Mouse (Mus musculus) hindbrain, embryonic 15.5 days (tissue): ENCODE data around the gene Smg5. TPM values are rescaled to one million over a fixed set of nuclear protein-coding genes. Genes with fewer than 3 reads are reported as not detected.

Experiments
- ATAC-seq: fragments of 200-750 bp; cut with Nextera tagmentation; 2 replicates; pipeline ENCODE4 v1.8.0; 2017; ENCODE audit warnings: low read depth, moderate number of reproducible peaks, moderate TSS enrichment; ENCODE audit not compliant: low FRiP score
- H3K27ac ChIP-seq: fragments of 300-500 bp; sonication (generic); replicated peaks from 2 replicates; pipeline ENCODE4 v1.5.1; 2015; ENCODE audit warnings: mild to moderate bottlenecking, inconsistent platforms
- H3K27me3 ChIP-seq: fragments of 300-500 bp; sonication (generic); 2 replicates; pipeline ENCODE4 v1.6.1; 2015; ENCODE audit warnings: control low read depth, inconsistent platforms
- H3K36me3 ChIP-seq: fragments of 300-500 bp; sonication (generic); 2 replicates; pipeline ENCODE4 v1.6.1; 2015; ENCODE audit warnings: control low read depth, inconsistent platforms
- H3K4me1 ChIP-seq: fragments of 300-500 bp; sonication (generic); replicated peaks from 2 replicates; pipeline ENCODE4 v1.6.1; 2015; ENCODE audit warnings: control low read depth, inconsistent platforms
- H3K4me2 ChIP-seq: fragments of 300-500 bp; sonication (generic); 2 replicates; pipeline ENCODE4 v1.6.1; 2015; ENCODE audit warnings: moderate library complexity, mild to moderate bottlenecking, inconsistent platforms
- H3K4me3 ChIP-seq: fragments of 300-500 bp; sonication (generic); 2 replicates; pipeline ENCODE4 v1.5.1; 2015; ENCODE audit warnings: mild to moderate bottlenecking, inconsistent platforms
- H3K9ac ChIP-seq: fragments of 300-500 bp; sonication (generic); 2 replicates; pipeline ENCODE4 v1.6.1; 2015; ENCODE audit warnings: inconsistent platforms
- H3K9me3 ChIP-seq: fragments of 300-500 bp; sonication (generic); 2 replicates; pipeline ENCODE4 v1.6.1; 2016; ENCODE audit warnings: control low read depth, inconsistent platforms
- WGBS: fragments of 180-500 bp; shearing (Covaris S2); methylation state at CpG from one replicate; pipeline ENCODE4 v1.1.7; 2015; 5-methylcytosine and 5-hydroxymethylcytosine counted together
- polyA plus RNA-seq: library from polyadenylated mRNA; unstranded; fragments of >200 nt; fragmentation: Nextera tagmentation; extraction: Ambion mirVana; gene quantifications from 2 replicates; pipeline ENCODE4 v1.2.1, GENCODE M21; 2015

The Smg5 gene
- polyA plus RNA-seq, 1 experiment from 2014 or later: 64.0 TPM

DNA sequence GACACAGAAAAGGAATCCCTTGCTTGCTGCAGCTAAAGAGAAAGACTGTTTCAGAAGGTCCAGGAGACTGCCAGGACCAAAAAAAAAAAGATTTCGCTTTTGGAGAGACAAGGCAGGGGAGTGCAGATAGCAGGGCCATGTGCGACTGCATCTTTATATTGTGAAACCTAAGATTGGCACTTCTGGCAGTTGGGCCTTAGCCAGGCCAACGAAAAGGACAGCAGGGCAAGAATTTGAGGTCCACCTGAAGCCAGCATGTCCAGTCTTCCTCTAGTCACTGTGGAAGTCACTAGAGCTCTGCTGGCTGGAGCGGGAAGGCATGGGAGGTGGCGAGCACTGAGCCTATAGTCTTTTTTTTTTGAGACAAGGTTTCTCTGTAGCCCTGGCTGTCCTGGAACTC is 72.9 kb downstream of the Smg5 start:
- H3K36me3 ChIP-seq: peaks cover 17% of the 10 kb centered on the region
- WGBS: 72% methylated on average over 5 of the region's 5 CpGs
- H3K4me2 ChIP-seq: peak overlapping the region; percentile 66
- ATAC-seq: no peak
- H3K9me3 ChIP-seq: no peaks in the 10 kb centered on the region
- peaks cover 21% of the 10 kb centered on the region for H3K4me1 ChIP-seq
- peak overlapping the region; percentile 58; the same call in 1 of the 2 replicates for H3K4me3 ChIP-seq
- no peak overlapping the region for H3K27ac ChIP-seq
- H3K9ac ChIP-seq: peak overlapping the region; percentile 62; the same call in 1 of the 2 replicates
- H3K27me3 ChIP-seq: no peaks in the 10 kb centered on the region

DNA sequence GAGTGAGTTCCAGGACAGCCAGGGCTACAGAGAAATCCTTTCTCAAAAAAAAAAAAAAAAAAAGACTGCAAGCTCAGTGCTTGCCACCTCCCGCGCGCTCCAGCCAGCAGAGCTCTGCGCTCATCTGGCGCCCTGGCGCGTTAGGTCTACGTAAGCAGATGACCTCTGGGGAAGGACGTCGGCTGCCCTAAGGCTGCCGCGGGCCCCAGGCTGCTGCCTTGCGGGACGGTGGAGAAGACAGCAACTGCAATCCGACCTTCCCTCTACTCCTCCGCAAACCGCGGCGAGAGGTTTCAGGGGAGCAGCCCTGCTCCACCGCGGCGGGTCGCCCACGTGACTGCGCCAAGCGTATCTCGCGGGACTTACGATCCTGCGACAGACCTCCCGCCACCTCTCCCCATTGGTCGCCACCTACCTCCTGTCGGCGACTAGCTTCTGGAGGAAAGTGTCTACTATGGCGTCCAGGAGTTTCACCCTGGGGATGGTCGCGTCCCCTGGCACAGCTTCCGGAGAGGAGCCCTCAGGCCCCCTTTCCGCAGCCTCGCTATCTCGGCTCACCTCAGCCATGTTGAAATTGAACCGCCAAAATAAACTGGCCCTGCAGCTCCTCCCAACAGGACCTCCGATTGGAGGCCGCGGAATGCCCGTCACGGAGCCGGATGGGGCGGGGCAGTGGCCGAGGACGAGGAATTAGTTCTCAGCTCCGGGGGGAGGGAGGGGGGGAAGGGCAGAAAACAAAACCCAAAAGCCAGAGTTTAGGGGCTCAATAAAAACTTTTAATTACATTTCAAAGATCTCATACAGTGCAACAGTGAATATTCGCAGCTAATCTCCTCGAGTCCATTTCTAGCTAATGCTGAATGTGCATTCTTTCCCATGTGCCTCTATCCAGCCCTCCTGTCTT is 73.9 kb downstream of the Smg5 start, which contains the start of gene Pmf1:
Gene Pmf1 (minus strand): TSS at position 591 of the 904 bp plus-strand sequence.
- H3K4me3 ChIP-seq: peak within 1 kb of the TSS; percentile 58
- H3K36me3 ChIP-seq: peaks cover 27% of the 10 kb centered on the region
- WGBS: under 1% methylated on average over 54 of the region's 54 CpGs
- peaks cover 21% of the 10 kb centered on the region for H3K4me1 ChIP-seq
- peak within 1 kb of the TSS; percentile 84 for H3K27ac ChIP-seq
- peak; percentile 92 for ATAC-seq
- H3K9ac ChIP-seq: peak within 1 kb of the TSS; percentile 62
- no peaks in the 10 kb centered on the region for H3K27me3 ChIP-seq
- H3K4me2 ChIP-seq: peak within 1 kb of the TSS; percentile 66
- no peaks in the 10 kb centered on the region for H3K9me3 ChIP-seq

DNA sequence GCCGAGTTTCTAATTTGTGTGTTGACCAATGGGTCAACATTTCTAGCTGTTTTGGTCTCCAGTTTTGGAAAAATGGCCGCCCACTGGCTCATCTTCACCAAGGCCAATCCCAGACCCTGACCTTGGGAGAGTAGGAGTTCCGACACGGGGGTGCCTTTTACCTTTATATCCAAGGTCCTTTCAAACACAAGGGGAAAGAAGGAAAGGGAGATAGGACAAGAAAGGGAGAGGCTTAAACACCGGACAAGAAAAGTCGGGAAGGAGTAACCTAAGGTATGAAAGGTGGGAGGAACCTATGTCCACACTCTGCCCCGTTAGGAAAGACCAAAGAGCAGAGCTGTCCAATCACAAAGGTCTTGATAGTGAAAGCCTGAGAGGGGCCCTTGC is 74.6 kb downstream of the Smg5 start:
- peak overlapping the region; percentile 84 for H3K27ac ChIP-seq
- peak overlapping the region; percentile 66 for H3K4me2 ChIP-seq
- H3K4me1 ChIP-seq: peaks cover 21% of the 10 kb centered on the region
- H3K9ac ChIP-seq: peak overlapping the region; percentile 62
- peak overlapping the region; percentile 58 for H3K4me3 ChIP-seq
- H3K9me3 ChIP-seq: no peaks in the 10 kb centered on the region
- no peaks in the 10 kb centered on the region for H3K27me3 ChIP-seq
- ATAC-seq: no peak
- WGBS: 29% methylated on average over 7 of the region's 7 CpGs
- peaks cover 29% of the 10 kb centered on the region for H3K36me3 ChIP-seq

- Histone ChIP-seq H3K27ac (no peak overlapping the region), H3K9me3 (no peaks in the 10 kb centered on the region), H3K27me3 (no peaks in the 10 kb centered on the region), H3K4me1 (peaks cover 21% of the 10 kb centered on the region), H3K4me3 (no peak overlapping the region), H3K4me2 (no peak overlapping the region), H3K9ac (no peak overlapping the region), H3K36me3 (peaks cover 33% of the 10 kb centered on the region)
- WGBS: 97% methylated on average over 4 of the region's 4 CpGs
- no peak for ATAC-seq
These were observed 75.6 kb downstream of the Smg5 start for GRCm38 (mm10) chr3:88411681-88412080.

Other genes starting within 250 kb of the Smg5 start
- gene Mef2d, start 193.9 kb upstream of the Smg5 start, polyA plus RNA-seq: 19.2 and 23.9 TPM in 2 replicates
- gene Rhbg, start 81.6 kb upstream of the Smg5 start, polyA plus RNA-seq: 0.55 and 0.60 TPM in 2 replicates
- 0.35 TPM in 1 of 2 replicates, not detected in the other for gene Gm38392, start 49.0 kb upstream of the Smg5 start, polyA plus RNA-seq
- 9.5 and 12.2 TPM in 2 replicates for gene Tsacc, start 39.3 kb upstream of the Smg5 start, polyA plus RNA-seq
- 446 and 451 TPM in 2 replicates for gene Cct3, start 39.1 kb upstream of the Smg5 start, polyA plus RNA-seq
- 119 and 125 TPM in 2 replicates for gene Glmp, start 11.2 kb upstream of the Smg5 start, polyA plus RNA-seq
- 1.2 and 1.7 TPM in 2 replicates for gene Tmem79, start 112 bp upstream of the Smg5 start, polyA plus RNA-seq
- 1.9 and 2.3 TPM in 2 replicates for gene Paqr6, start 28.3 kb downstream of the Smg5 start, polyA plus RNA-seq
- not detected in 2 replicates for gene Bglap3, start 36.5 kb downstream of the Smg5 start, polyA plus RNA-seq
- gene Bglap2, start 42.4 kb downstream of the Smg5 start, polyA plus RNA-seq: not detected in 2 replicates
- gene Bglap, start 48.2 kb downstream of the Smg5 start, polyA plus RNA-seq: not detected in 2 replicates
- gene Pmf1, start 74.1 kb downstream of the Smg5 start, polyA plus RNA-seq: 28.8 and 35.4 TPM in 2 replicates
- 34.7 and 40.4 TPM in 2 replicates for gene Slc25a44, start 88.9 kb downstream of the Smg5 start, polyA plus RNA-seq
- 30.4 and 30.5 TPM in 2 replicates for gene Sema4a, start 124.9 kb downstream of the Smg5 start, polyA plus RNA-seq
- 52.2 and 53.4 TPM in 2 replicates for gene Lmna, start 173.7 kb downstream of the Smg5 start, polyA plus RNA-seq
- gene Mex3a, start 196.1 kb downstream of the Smg5 start, polyA plus RNA-seq: 26.4 and 28.6 TPM in 2 replicates
- 0.23 TPM in 1 of 2 replicates, not detected in the other for gene Rab25, start 212.0 kb downstream of the Smg5 start, polyA plus RNA-seq
- 201 and 205 TPM in 2 replicates for gene Lamtor2, start 216.8 kb downstream of the Smg5 start, polyA plus RNA-seq
- 43.6 and 47.7 TPM in 2 replicates for gene Ubqln4, start 217.5 kb downstream of the Smg5 start, polyA plus RNA-seq
- 146 and 149 TPM in 2 replicates for gene Ssr2, start 239.6 kb downstream of the Smg5 start, polyA plus RNA-seq